Mouse (Mus musculus) ES-E14 (cell line): ENCODE data around the gene Elavl2. TPM values are rescaled to one million over a fixed set of nuclear protein-coding genes. Genes with fewer than 3 reads are reported as not detected.

ENCODE experiments used
- DNase-seq: peaks from one replicate; pipeline ENCODE4 v3.0.0-alpha.2; 2013; ENCODE audit warnings: low read depth, low spot score
- H3K27ac ChIP-seq: 2 replicates; pipeline ENCODE4 v1.5.1; 2012; ENCODE audit warnings: low read depth, mild to moderate bottlenecking, low read length, moderate library complexity, mixed read lengths; ENCODE audit not compliant: poor library complexity, insufficient read depth, severe bottlenecking
- H3K36me3 ChIP-seq: 2 replicates; pipeline ENCODE4 v1.6.1; 2012; ENCODE audit warnings: mild to moderate bottlenecking, low read length, moderate library complexity, mixed read lengths; ENCODE audit not compliant: control insufficient read depth, poor library complexity, insufficient read depth, severe bottlenecking
- H3K4me1 ChIP-seq, 2 experiments: fragments of 150-350 bp in 1 of 2; sonication (generic) in 1 of 2; 2 replicates each; pipeline ENCODE4 v1.6.1; 2012; ENCODE audit warnings: low read length in 2 of 2, mild to moderate bottlenecking in 1 of 2, mixed read lengths in 1 of 2; ENCODE audit not compliant: control insufficient read depth in 2 of 2, insufficient read depth in 2 of 2, poor library complexity in 1 of 2
- H3K4me3 ChIP-seq, 2 experiments: fragments of 150-350 bp in 1 of 2; sonication (generic) in 1 of 2; 2 replicates each; pipeline ENCODE4 v1.5.1; 2012; ENCODE audit warnings: low read length in 2 of 2, low read depth in 1 of 2, mild to moderate bottlenecking in 1 of 2, mixed read lengths in 1 of 2; ENCODE audit not compliant: insufficient read depth in 1 of 2, poor library complexity in 1 of 2, severe bottlenecking in 1 of 2
- H3K9ac ChIP-seq: 2 replicates; pipeline ENCODE4 v1.6.1; 2012; ENCODE audit warnings: low read depth, mild to moderate bottlenecking, low read length, mixed read lengths; ENCODE audit not compliant: poor library complexity, insufficient read depth, severe bottlenecking
- H3K9me3 ChIP-seq: fragments of 150-350 bp; sonication (generic); 2 replicates; pipeline ENCODE4 v1.6.1; 2012; ENCODE audit warnings: low read depth, mild to moderate bottlenecking, low read length; ENCODE audit not compliant: control insufficient read depth, insufficient read depth
- CHD2 ChIP-seq: IDR thresholded peaks from 2 replicates; pipeline ENCODE4 v1.6.1; 2014; ENCODE audit warnings: mild to moderate bottlenecking, low read depth, low read length, inconsistent platforms
- HCFC1 ChIP-seq: IDR thresholded peaks from 2 replicates; pipeline ENCODE4 v1.6.1; 2012; ENCODE audit warnings: low read length, inconsistent platforms, borderline replicate concordance; ENCODE audit not compliant: insufficient read depth
- MAFK ChIP-seq: IDR thresholded peaks from 2 replicates; pipeline ENCODE4 v1.6.1; 2014; ENCODE audit warnings: mild to moderate bottlenecking, low read depth, low read length, inconsistent platforms; ENCODE audit not compliant: insufficient read depth
- ZC3H11A ChIP-seq: IDR thresholded peaks from 2 replicates; pipeline ENCODE4 v1.6.1; 2012; ENCODE audit warnings: low read depth, mild to moderate bottlenecking, inconsistent platforms, low read length, borderline replicate concordance
- ZNF384 ChIP-seq: IDR thresholded peaks from 2 replicates; pipeline ENCODE4 v1.6.1; 2012; ENCODE audit warnings: low read depth, low read length, inconsistent platforms
- in situ Hi-C, 2 experiments: fragments of 600-800 bp; cut with MboI; formaldehyde crosslinking; loops; one replicate each; pipeline ENCODE4 v1.15.1; 2025; ENCODE audit warnings: low sequenced_read_pairs in 2 of 2, inconsistent platforms in 1 of 2; ENCODE audit not compliant: unreplicated experiment in 2 of 2
- total RNA-seq: library from RNA; depleted of rRNA; stranded (reverse); fragments of 300-350 nt; gene quantifications from 2 replicates; pipeline ENCODE4 v1.2.3, GENCODE M21; 2012

Gene Elavl2
- total RNA-seq, 1 experiment = 15.5 TPM

GRCm38 (mm10) chr4:91310801-91311200, 89.8 kb downstream of the Elavl2 start:
- no peaks in the 10 kb centered on the region for H3K9me3 ChIP-seq
- no peak for DNase-seq
- no peak overlapping the region for H3K4me3 ChIP-seq
- no peak overlapping the region for H3K27ac ChIP-seq
- no peaks in the 10 kb centered on the region for H3K4me1 ChIP-seq
- H3K36me3 ChIP-seq = 0 out of 2 replicates have a peak, but pooled peaks cover 2% of the 10 kb centered on the region
- TF ChIP-seq HCFC1 = no peak
- TF ChIP-seq MAFK = no peak
- TF ChIP-seq ZC3H11A = no peak
- in situ Hi-C loops = no loop called here
- no peak overlapping the region for H3K9ac ChIP-seq

GRCm38 (mm10) chr4:91297706-91298105, 102.9 kb downstream of the Elavl2 start:
- no peaks in the 10 kb centered on the region for H3K9me3 ChIP-seq
- H3K4me3 ChIP-seq = no peak overlapping the region
- H3K36me3 ChIP-seq = no peaks in the 10 kb centered on the region
- H3K9ac ChIP-seq = no peak overlapping the region
- H3K4me1 ChIP-seq = peaks cover 5 to 6% of the 10 kb centered on the region in 2 experiments; a peak in 2 of 4 replicates
- no peak for DNase-seq
- in situ Hi-C loops = no loop called here
- no peak for TF ChIP-seq CHD2
- no peak for TF ChIP-seq ZNF384
- TF ChIP-seq MAFK = no peak
- H3K27ac ChIP-seq = no peak overlapping the region

GRCm38 (mm10) chr4:91295317-91295716, 105.3 kb downstream of the Elavl2 start:
- no peak for TF ChIP-seq CHD2
- no peak for TF ChIP-seq HCFC1
- no peak for TF ChIP-seq ZNF384
- TF ChIP-seq ZC3H11A = no peak
- no peak for TF ChIP-seq MAFK
- Histone ChIP-seq H3K4me1 (peaks cover 0 to 4% of the 10 kb centered on the region in 2 experiments; a peak in 2 of 4 replicates), H3K9me3 (no peaks in the 10 kb centered on the region), H3K27ac (no peak overlapping the region), H3K36me3 (no peaks in the 10 kb centered on the region), H3K9ac (no peak overlapping the region), H3K4me3 (no peak overlapping the region)
- no peak for DNase-seq
- in situ Hi-C loops = no loop called here

- Histone ChIP-seq H3K9me3 (no peaks in the 10 kb centered on the region), H3K4me1 (no peaks in the 10 kb centered on the region)
- no peak for TF ChIP-seq ZNF384
- no peak for TF ChIP-seq HCFC1
- no peak for TF ChIP-seq ZC3H11A
Observed at GRCm38 (mm10) chr4:91291526-91291925, 109.1 kb downstream of the Elavl2 start.

GRCm38 (mm10) chr4:91290373-91290772, 110.2 kb downstream of the Elavl2 start:
- Histone ChIP-seq H3K9me3 (no peaks in the 10 kb centered on the region), H3K36me3 (no peaks in the 10 kb centered on the region), H3K27ac (no peak overlapping the region), H3K4me1 (no peaks in the 10 kb centered on the region), H3K9ac (no peak overlapping the region), H3K4me3 (no peak overlapping the region)
- in situ Hi-C loops = no loop called here
- no peak for DNase-seq
- TF ChIP-seq MAFK (no peak), CHD2 (no peak), ZC3H11A (no peak), HCFC1 (no peak), ZNF384 (no peak)

More at GRCm38 (mm10) chr4:91291526-91291925, 109.1 kb downstream of the Elavl2 start:
- Histone ChIP-seq H3K4me3 (no peak overlapping the region), H3K9ac (no peak overlapping the region), H3K36me3 (no peaks in the 10 kb centered on the region), H3K27ac (no peak overlapping the region)
- in situ Hi-C loops = no loop called here
- DNase-seq = no peak
